Mouse (Mus musculus) forebrain, embryonic 12.5 days (tissue): ENCODE measurements around the gene Dapk1. TPM values are rescaled to one million over a fixed set of nuclear protein-coding genes. Genes with fewer than 3 reads are reported as not detected.
A peak's percentile ranks its signal among the peaks of the same experiment; 100 is the strongest.

Experiments used
- ATAC-seq: fragments of 200-750 bp; cut with Nextera tagmentation; 2 replicates; pipeline ENCODE4 v1.8.0; 2017; ENCODE audit warnings: moderate TSS enrichment; ENCODE audit not compliant: low FRiP score
- H3K27ac ChIP-seq: fragments of 300-500 bp; sonication (generic); 2 replicates; pipeline ENCODE4 v1.5.1; 2016; ENCODE audit warnings: mild to moderate bottlenecking
- H3K27me3 ChIP-seq: fragments of 300-500 bp; sonication (generic); 2 replicates; pipeline ENCODE4 v1.6.1; 2016; ENCODE audit warnings: mild to moderate bottlenecking
- H3K36me3 ChIP-seq: fragments of 300-500 bp; sonication (generic); replicated peaks from 2 replicates; pipeline ENCODE4 v1.6.1; 2016; ENCODE audit warnings: mild to moderate bottlenecking
- H3K4me1 ChIP-seq: fragments of 300-500 bp; sonication (generic); 2 replicates; pipeline ENCODE4 v1.6.1; 2016
- H3K4me2 ChIP-seq: fragments of 300-500 bp; sonication (generic); 2 replicates; pipeline ENCODE4 v1.6.1; 2016; ENCODE audit warnings: mild to moderate bottlenecking, moderate library complexity
- H3K4me3 ChIP-seq: fragments of 300-500 bp; sonication (generic); replicated peaks from 2 replicates; pipeline ENCODE4 v1.5.1; 2016; ENCODE audit warnings: mild to moderate bottlenecking
- H3K9ac ChIP-seq: fragments of 300-500 bp; sonication (generic); 2 replicates; pipeline ENCODE4 v1.6.1; 2016; ENCODE audit warnings: mild to moderate bottlenecking
- H3K9me3 ChIP-seq: fragments of 300-500 bp; sonication (generic); 2 replicates; pipeline ENCODE4 v1.6.1; 2016
- WGBS: fragments of 180-500 bp; shearing (Covaris S2); methylation state at CpG from one replicate; pipeline ENCODE4 v1.1.7; 2016; 5-methylcytosine and 5-hydroxymethylcytosine counted together
- polyA plus RNA-seq: library from polyadenylated mRNA; unstranded; fragments of >200 nt; fragmentation: Nextera tagmentation; extraction: Ambion mirVana; gene quantifications from 2 replicates; pipeline ENCODE4 v1.2.1, GENCODE M21; 2016

The Dapk1 gene
- polyA plus RNA-seq = 39.8 and 43.3 TPM in 2 replicates

- WGBS = under 1% methylated on average over 65 of the region's 90 CpGs
- Histone ChIP-seq H3K9me3 (no peaks in the 10 kb centered on the region), H3K9ac (peak within 1 kb of the TSS; percentile 86), H3K36me3 (peaks cover 19% of the 10 kb centered on the region), H3K4me2 (peak within 1 kb of the TSS; percentile 62), H3K4me1 (peaks cover 18% of the 10 kb centered on the region), H3K4me3 (peak within 1 kb of the TSS; percentile 83), H3K27ac (peak within 1 kb of the TSS; percentile 93), H3K27me3 (no peaks in the 10 kb centered on the region)
- ATAC-seq = peak; percentile 93
Measured at GRCm38 (mm10) chr13:60601436-60602415, at the start of gene Dapk1. Gene Dapk1, plus strand, starts transcription at chr13:60601947.

- Histone ChIP-seq H3K4me3 (no peak overlapping the region), H3K36me3 (no peaks in the 10 kb centered on the region), H3K4me1 (no peaks in the 10 kb centered on the region; the same call in 1 of the 2 replicates), H3K9ac (no peak overlapping the region), H3K27me3 (no peaks in the 10 kb centered on the region), H3K4me2 (no peak overlapping the region), H3K9me3 (no peaks in the 10 kb centered on the region), H3K27ac (no peak overlapping the region)
- no peak for ATAC-seq
- 72% methylated on average over 3 of the region's 3 CpGs for WGBS
Measured at GRCm38 (mm10) chr13:60553326-60553725, 48.4 kb upstream of the Dapk1 start.

- ATAC-seq = no peak
- H3K9me3 ChIP-seq = no peaks in the 10 kb centered on the region
Measured at GRCm38 (mm10) chr13:60556476-60556875, 45.3 kb upstream of the Dapk1 start.

GRCm38 (mm10) chr13:60556911-60557310 is 44.8 kb upstream of the Dapk1 start:
- no peak overlapping the region for H3K27ac ChIP-seq
- no peak overlapping the region for H3K9ac ChIP-seq

More at GRCm38 (mm10) chr13:60556476-60556875, 45.3 kb upstream of the Dapk1 start:
- H3K27me3 ChIP-seq = no peaks in the 10 kb centered on the region
- H3K9ac ChIP-seq = no peak overlapping the region
- H3K36me3 ChIP-seq = no peaks in the 10 kb centered on the region
- H3K4me1 ChIP-seq = no peaks in the 10 kb centered on the region; the same call in 1 of the 2 replicates
- H3K27ac ChIP-seq = no peak overlapping the region
- H3K4me3 ChIP-seq = no peak overlapping the region
- H3K4me2 ChIP-seq = no peak overlapping the region

GRCm38 (mm10) chr13:60564303-60564702 is 37.4 kb upstream of the Dapk1 start:
- ATAC-seq = no peak
- Histone ChIP-seq H3K36me3 (no peaks in the 10 kb centered on the region), H3K9me3 (no peaks in the 10 kb centered on the region), H3K27me3 (no peaks in the 10 kb centered on the region), H3K4me2 (no peak overlapping the region), H3K4me3 (no peak overlapping the region), H3K27ac (no peak overlapping the region), H3K4me1 (no peaks in the 10 kb centered on the region), H3K9ac (no peak overlapping the region)
- WGBS = 75% methylated on average over 6 of the region's 6 CpGs

More at GRCm38 (mm10) chr13:60556911-60557310, 44.8 kb upstream of the Dapk1 start:
- Histone ChIP-seq H3K36me3 (no peaks in the 10 kb centered on the region), H3K4me2 (no peak overlapping the region), H3K4me1 (no peaks in the 10 kb centered on the region; the same call in 1 of the 2 replicates), H3K9me3 (no peaks in the 10 kb centered on the region), H3K4me3 (no peak overlapping the region), H3K27me3 (no peaks in the 10 kb centered on the region)
- ATAC-seq = no peak

- no peak overlapping the region for H3K4me3 ChIP-seq
- H3K36me3 ChIP-seq = no peaks in the 10 kb centered on the region
- H3K9ac ChIP-seq = no peak overlapping the region
- no peaks in the 10 kb centered on the region for H3K27me3 ChIP-seq
- WGBS = 100% methylated on average over 1 of the region's 1 CpGs
- ATAC-seq = no peak
- H3K4me2 ChIP-seq = no peak overlapping the region
- H3K4me1 ChIP-seq = no peaks in the 10 kb centered on the region
- H3K27ac ChIP-seq = no peak overlapping the region
- H3K9me3 ChIP-seq = no peaks in the 10 kb centered on the region
Measured at GRCm38 (mm10) chr13:60568934-60569548, 32.7 kb upstream of the Dapk1 start.

- no peak overlapping the region for H3K4me2 ChIP-seq
- no peak overlapping the region for H3K9ac ChIP-seq
- H3K27me3 ChIP-seq = no peaks in the 10 kb centered on the region
- no peaks in the 10 kb centered on the region for H3K36me3 ChIP-seq
- no peaks in the 10 kb centered on the region for H3K4me1 ChIP-seq
- H3K27ac ChIP-seq = no peak overlapping the region
- 100% methylated on average over 1 of the region's 1 CpGs for WGBS
- no peaks in the 10 kb centered on the region for H3K9me3 ChIP-seq
- ATAC-seq = no peak
- no peak overlapping the region for H3K4me3 ChIP-seq
Measured at GRCm38 (mm10) chr13:60569549-60569941, 32.2 kb upstream of the Dapk1 start.

- H3K9ac ChIP-seq = no peak overlapping the region
- no peaks in the 10 kb centered on the region; the same call in 1 of the 2 replicates for H3K4me1 ChIP-seq
- no peaks in the 10 kb centered on the region for H3K9me3 ChIP-seq
- 86% methylated on average over 3 of the region's 3 CpGs for WGBS
- no peak overlapping the region for H3K4me2 ChIP-seq
- no peak overlapping the region for H3K27ac ChIP-seq
- ATAC-seq = no peak
- no peaks in the 10 kb centered on the region for H3K27me3 ChIP-seq
- H3K4me3 ChIP-seq = no peak overlapping the region
- H3K36me3 ChIP-seq = no peaks in the 10 kb centered on the region
Measured at GRCm38 (mm10) chr13:60573541-60573940, 28.2 kb upstream of the Dapk1 start.

GRCm38 (mm10) chr13:60573971-60574370 is 27.8 kb upstream of the Dapk1 start:
- no peaks in the 10 kb centered on the region for H3K9me3 ChIP-seq
- ATAC-seq = no peak
- H3K27me3 ChIP-seq = no peaks in the 10 kb centered on the region
- no peaks in the 10 kb centered on the region; the same call in 1 of the 2 replicates for H3K4me1 ChIP-seq
- H3K4me2 ChIP-seq = no peak overlapping the region
- H3K9ac ChIP-seq = no peak overlapping the region
- H3K27ac ChIP-seq = no peak overlapping the region
- no peak overlapping the region for H3K4me3 ChIP-seq
- H3K36me3 ChIP-seq = no peaks in the 10 kb centered on the region
- WGBS = 81% methylated on average over 8 of the region's 8 CpGs

GRCm38 (mm10) chr13:60578541-60578940 is 23.2 kb upstream of the Dapk1 start:
- Histone ChIP-seq H3K4me2 (no peak overlapping the region), H3K27ac (no peak overlapping the region), H3K9me3 (no peaks in the 10 kb centered on the region), H3K4me1 (no peaks in the 10 kb centered on the region; the same call in 1 of the 2 replicates), H3K9ac (no peak overlapping the region), H3K4me3 (no peak overlapping the region), H3K27me3 (no peaks in the 10 kb centered on the region), H3K36me3 (no peaks in the 10 kb centered on the region)
- 88% methylated on average over 3 of the region's 3 CpGs for WGBS
- no peak for ATAC-seq

- H3K9ac ChIP-seq = no peak overlapping the region
- no peak overlapping the region for H3K4me3 ChIP-seq
- ATAC-seq = no peak
- H3K9me3 ChIP-seq = no peaks in the 10 kb centered on the region
- H3K4me1 ChIP-seq = no peaks in the 10 kb centered on the region
- H3K27ac ChIP-seq = no peak overlapping the region
- no peak overlapping the region for H3K4me2 ChIP-seq
- H3K36me3 ChIP-seq = no peaks in the 10 kb centered on the region
- WGBS = 85% methylated on average over 3 of the region's 3 CpGs
- H3K27me3 ChIP-seq = no peaks in the 10 kb centered on the region
Measured at GRCm38 (mm10) chr13:60594866-60595265, 6.9 kb upstream of the Dapk1 start.

GRCm38 (mm10) chr13:60595519-60595918 is 6.2 kb upstream of the Dapk1 start:
- H3K9me3 ChIP-seq = no peaks in the 10 kb centered on the region
- H3K27me3 ChIP-seq = no peaks in the 10 kb centered on the region
- no peak for ATAC-seq
- H3K9ac ChIP-seq = no peak overlapping the region
- WGBS = 94% methylated on average over 6 of the region's 6 CpGs
- H3K27ac ChIP-seq = no peak overlapping the region
- no peaks in the 10 kb centered on the region for H3K4me1 ChIP-seq
- H3K4me2 ChIP-seq = no peak overlapping the region
- H3K36me3 ChIP-seq = no peaks in the 10 kb centered on the region
- H3K4me3 ChIP-seq = no peak overlapping the region
